Mouse (Mus musculus) MEL (cell line): ENCODE data around the gene Olfr1260. TPM values are rescaled to one million over a fixed set of nuclear protein-coding genes. Genes with fewer than 3 reads are reported as not detected.

Experiments used
- DNase-seq: peaks from one replicate; pipeline ENCODE4 v3.0.0; 2011; ENCODE audit warnings: low read depth, low spot score
- H3K27ac ChIP-seq: 2 replicates; pipeline ENCODE4 v1.5.1; 2012; ENCODE audit warnings: low read depth, mild to moderate bottlenecking, control low read depth, low read length, moderate library complexity; ENCODE audit not compliant: control insufficient read depth
- H3K27me3 ChIP-seq, 2 experiments: fragments of 150-350 bp in 1 of 2; sonication (generic) in 1 of 2; 2 replicates each; pipeline ENCODE4 v1.6.1; 2012; ENCODE audit warnings: low read length in 2 of 2, mild to moderate bottlenecking in 2 of 2, improper control_type of control experiment in 1 of 2, moderate library complexity in 1 of 2; ENCODE audit not compliant: insufficient read depth in 2 of 2, control insufficient read depth in 1 of 2
- H3K36me3 ChIP-seq, 2 experiments: 2 replicates each; pipeline ENCODE4 v1.6.1; 2012 to 2014; ENCODE audit warnings: low read length in 2 of 2, improper control_type of control experiment in 1 of 2, inconsistent platforms in 1 of 2, mild to moderate bottlenecking in 1 of 2; ENCODE audit not compliant: insufficient read depth in 2 of 2, control insufficient read depth in 1 of 2
- H3K4me1 ChIP-seq, 2 experiments: fragments of 150-350 bp in 1 of 2; sonication (generic) in 1 of 2; 2 replicates each; pipeline ENCODE4 v1.6.1; 2012; ENCODE audit warnings: low read length in 2 of 2, improper control_type of control experiment in 1 of 2, mild to moderate bottlenecking in 1 of 2; ENCODE audit not compliant: insufficient read depth in 2 of 2, control insufficient read depth in 1 of 2
- H3K4me3 ChIP-seq, 2 experiments: fragments of 150-350 bp in 1 of 2; sonication (generic) in 1 of 2; 2 replicates each; pipeline ENCODE4 v1.5.1; 2012; ENCODE audit warnings: low read depth in 2 of 2, low read length in 2 of 2, mild to moderate bottlenecking in 2 of 2, moderate library complexity in 2 of 2, control low read depth in 1 of 2, improper control_type of control experiment in 1 of 2; ENCODE audit not compliant: control insufficient read depth in 1 of 2, insufficient read depth in 1 of 2
- H3K79me2 ChIP-seq: 2 replicates; pipeline ENCODE4 v1.6.1; 2012; ENCODE audit warnings: mild to moderate bottlenecking, low read length, moderate library complexity; ENCODE audit not compliant: control insufficient read depth, poor library complexity, insufficient read depth
- H3K9ac ChIP-seq: 2 replicates; pipeline ENCODE4 v1.6.1; 2012; ENCODE audit warnings: low read depth, mild to moderate bottlenecking, control low read depth, low read length, moderate library complexity; ENCODE audit not compliant: control insufficient read depth, poor library complexity, severe bottlenecking
- H3K9me3 ChIP-seq: fragments of 150-350 bp; sonication (generic); replicated peaks from 2 replicates; pipeline ENCODE4 v1.6.1; 2012; ENCODE audit warnings: mild to moderate bottlenecking, low read length, improper control_type of control experiment, moderate library complexity; ENCODE audit not compliant: insufficient read depth
- BHLHE40 ChIP-seq: IDR thresholded peaks from 2 replicates; pipeline ENCODE4 v1.6.1; 2012; ENCODE audit warnings: low read depth, mild to moderate bottlenecking, inconsistent platforms, low read length, improper control_type of control experiment, borderline replicate concordance
- CTCF ChIP-seq, 3 experiments: IDR thresholded peaks in 2 of 3; conservative IDR thresholded peaks in 1 of 3; 2 replicates each; pipeline ENCODE4 v1.5.1; 2011 to 2012; ENCODE audit warnings: low read length in 3 of 3, low read depth in 2 of 3, mild to moderate bottlenecking in 2 of 3, improper control_type of control experiment in 1 of 3, inconsistent platforms in 1 of 3, mixed read lengths in 1 of 3, moderate library complexity in 1 of 3; ENCODE audit not compliant: control insufficient read depth in 1 of 3, insufficient read depth in 1 of 3, poor library complexity in 1 of 3, severe bottlenecking in 1 of 3
- E2F4 ChIP-seq: IDR thresholded peaks from 2 replicates; pipeline ENCODE4 v1.6.1; 2011; ENCODE audit warnings: low read depth, low read length, improper control_type of control experiment, borderline replicate concordance
- EP300 ChIP-seq, 2 experiments: IDR thresholded peaks; 2 replicates each; pipeline ENCODE4 v1.6.1; 2011; ENCODE audit warnings: improper control_type of control experiment in 2 of 2, low read length in 2 of 2, low read depth in 1 of 2, mild to moderate bottlenecking in 1 of 2
- ETS1 ChIP-seq: IDR thresholded peaks from 2 replicates; pipeline ENCODE4 v1.6.1; 2012; ENCODE audit warnings: low read depth, mild to moderate bottlenecking, inconsistent platforms, low read length, improper control_type of control experiment, moderate library complexity
- GABPA ChIP-seq: IDR thresholded peaks from 2 replicates; pipeline ENCODE4 v1.6.1; 2012; ENCODE audit warnings: low read depth, mild to moderate bottlenecking, inconsistent platforms, low read length, improper control_type of control experiment, moderate library complexity
- GATA1 ChIP-seq: IDR thresholded peaks from 2 replicates; pipeline ENCODE4 v1.6.1; 2011; ENCODE audit warnings: low read depth, low read length, improper control_type of control experiment
- HCFC1 ChIP-seq: IDR thresholded peaks from 2 replicates; pipeline ENCODE4 v1.6.1; 2012; ENCODE audit warnings: low read depth, mild to moderate bottlenecking, inconsistent platforms, low read length, improper control_type of control experiment, moderate library complexity
- JUND ChIP-seq: IDR thresholded peaks from 2 replicates; pipeline ENCODE4 v1.6.1; 2011; ENCODE audit warnings: low read depth, mild to moderate bottlenecking, improper control_type of control experiment, low read length
- MEF2A ChIP-seq: IDR thresholded peaks from 2 replicates; pipeline ENCODE4 v1.6.1; 2014; ENCODE audit warnings: low read depth, mild to moderate bottlenecking, inconsistent platforms, low read length, improper control_type of control experiment; ENCODE audit not compliant: poor library complexity, insufficient replicate concordance, severe bottlenecking; ENCODE audit errors: extremely low read depth
- MYC ChIP-seq: IDR thresholded peaks from 2 replicates; pipeline ENCODE4 v1.6.1; 2011; ENCODE audit warnings: low read depth, mild to moderate bottlenecking, low read length, improper control_type of control experiment, moderate library complexity
- POLR2A ChIP-seq, 2 experiments: IDR thresholded peaks; 2 replicates each; pipeline ENCODE4 v1.6.1; 2011 to 2012; ENCODE audit warnings: low read length in 2 of 2, mild to moderate bottlenecking in 2 of 2, control low read depth in 1 of 2, improper control_type of control experiment in 1 of 2, low read depth in 1 of 2, moderate library complexity in 1 of 2; ENCODE audit not compliant: control insufficient read depth in 1 of 2, insufficient read depth in 1 of 2, poor library complexity in 1 of 2
- POLR2AphosphoS2 ChIP-seq: IDR thresholded peaks from 2 replicates; pipeline ENCODE4 v1.6.1; 2011; ENCODE audit warnings: low read length, improper control_type of control experiment
- POLR2AphosphoS5 ChIP-seq: IDR thresholded peaks from 2 replicates; pipeline ENCODE4 v1.6.1; 2012; ENCODE audit warnings: low read depth, borderline replicate concordance, mild to moderate bottlenecking, inconsistent platforms, low read length, moderate library complexity, mixed read lengths
- RAD21 ChIP-seq: IDR thresholded peaks from 2 replicates; pipeline ENCODE4 v1.6.1; 2011; ENCODE audit warnings: mild to moderate bottlenecking, low read depth, low read length, improper control_type of control experiment
- SMC3 ChIP-seq: IDR thresholded peaks from 2 replicates; pipeline ENCODE4 v1.6.1; 2011; ENCODE audit warnings: low read depth, low read length, improper control_type of control experiment
- TAL1 ChIP-seq: IDR thresholded peaks from 2 replicates; pipeline ENCODE4 v1.6.1; 2012; ENCODE audit warnings: mild to moderate bottlenecking, inconsistent platforms, low read length, moderate library complexity, mixed read lengths
- TCF12 ChIP-seq: IDR thresholded peaks from 2 replicates; pipeline ENCODE4 v1.6.1; 2014; ENCODE audit warnings: low read depth, mild to moderate bottlenecking, inconsistent platforms, low read length, improper control_type of control experiment, moderate library complexity
- UBTF ChIP-seq: IDR thresholded peaks from 2 replicates; pipeline ENCODE4 v1.6.1; 2012; ENCODE audit warnings: low read depth, mild to moderate bottlenecking, inconsistent platforms, low read length, improper control_type of control experiment, moderate library complexity, borderline replicate concordance; ENCODE audit not compliant: insufficient read depth
- USF2 ChIP-seq, 2 experiments: IDR thresholded peaks; 2 replicates each; pipeline ENCODE4 v1.6.1; 2011 to 2012; ENCODE audit warnings: improper control_type of control experiment in 2 of 2, low read length in 2 of 2, borderline replicate concordance in 1 of 2, inconsistent platforms in 1 of 2, low read depth in 1 of 2, mild to moderate bottlenecking in 1 of 2; ENCODE audit not compliant: insufficient read depth in 1 of 2
- ZC3H11A ChIP-seq: IDR thresholded peaks from 2 replicates; pipeline ENCODE4 v1.6.1; 2012; ENCODE audit warnings: low read depth, mild to moderate bottlenecking, inconsistent platforms, low read length, improper control_type of control experiment
- polyA plus RNA-seq, 2 experiments: library from polyadenylated mRNA; stranded (reverse) in 1 of 2; unstranded in 1 of 2; fragments of >175 nt in 1 of 2; fragments of >200 nt in 1 of 2; gene quantifications; 2 replicates each; pipeline versions ENCODE4 v1.2.1 to v1.2.4; 2012; ENCODE audit warnings: low replicate concordance in 2 of 2, low read depth in 1 of 2; ENCODE audit not compliant: insufficient read length in 2 of 2, insufficient read depth in 1 of 2, missing spikeins in 1 of 2
- total RNA-seq: library from RNA; depleted of rRNA; stranded (reverse); fragments of 300-350 nt; gene quantifications from 2 replicates; pipeline ENCODE4 v1.2.3, GENCODE M21; 2012; rRNA removed

The Olfr1260 gene
- total RNA-seq (not detected in 2 replicates), polyA plus RNA-seq (not detected)

GRCm38 (mm10) chr2:89974184-89974583, at the start of gene Olfr1260:
Gene Olfr1260 (plus strand): TSS chr2:89974340.
- no peaks in the 10 kb centered on the region for H3K79me2 ChIP-seq
- H3K27ac ChIP-seq = no peak within 1 kb of the TSS
- H3K9me3 ChIP-seq = no peaks in the 10 kb centered on the region
- H3K4me1 ChIP-seq = no peaks in the 10 kb centered on the region
- no peak within 1 kb of the TSS for H3K4me3 ChIP-seq
- TF ChIP-seq ETS1 (no peak), GABPA (no peak), BHLHE40 (no peak), USF2 (IDR thresholded peaks at IDR 0.05; ENCODE audit: borderline replicate concordance in 1 of 2, insufficient read depth in 1 of 2, low read depth in 1 of 2, low read length in 2 of 2) (no peak), TCF12 (no peak), MEF2A (no peak), EP300 (IDR thresholded peaks at IDR 0.05; ENCODE audit: low read depth in 1 of 2, low read length in 2 of 2) (no peak), CTCF (IDR thresholded peaks at IDR 0.05 in 2 of 3, conservative IDR thresholded peaks at IDR 0.05 in 1 of 3; ENCODE audit: control insufficient read depth in 1 of 3, insufficient read depth in 1 of 3, low read depth in 2 of 3, low read length in 3 of 3, poor library complexity in 1 of 3, severe bottlenecking in 1 of 3) (no peak), TAL1 (no peak), GATA1 (no peak)
- no peak within 1 kb of the TSS for H3K9ac ChIP-seq
- no peaks in the 10 kb centered on the region for H3K27me3 ChIP-seq
- H3K36me3 ChIP-seq = no peaks in the 10 kb centered on the region
- DNase-seq = no peak

GRCm38 (mm10) chr2:89927009-89927408, 47.1 kb upstream of the Olfr1260 start, which contains the start of gene Olfr1258:
Gene Olfr1258 (plus strand): TSS chr2:89927309.
- Histone ChIP-seq H3K27ac (no peak within 1 kb of the TSS), H3K36me3 (no peaks in the 10 kb centered on the region), H3K79me2 (no peaks in the 10 kb centered on the region), H3K4me3 (no peak within 1 kb of the TSS), H3K4me1 (no peaks in the 10 kb centered on the region), H3K27me3 (no peaks in the 10 kb centered on the region), H3K9ac (no peak within 1 kb of the TSS), H3K9me3 (no peaks in the 10 kb centered on the region)
- no peak for DNase-seq
- no peak for TF ChIP-seq E2F4
- TF ChIP-seq HCFC1 = no peak
- TF ChIP-seq UBTF = no peak
- TF ChIP-seq ETS1 = no peak
- TF ChIP-seq RAD21 = no peak
- no peak for TF ChIP-seq JUND
- no peak for TF ChIP-seq POLR2A (IDR thresholded peaks at IDR 0.05; ENCODE audit: control insufficient read depth in 1 of 2, insufficient read depth in 1 of 2, low read depth in 1 of 2, low read length in 2 of 2, poor library complexity in 1 of 2)
- TF ChIP-seq TCF12 = no peak
- no peak for TF ChIP-seq POLR2AphosphoS2
- no peak for TF ChIP-seq POLR2AphosphoS5
- TF ChIP-seq ZC3H11A = no peak
- no peak for TF ChIP-seq MYC
- no peak for TF ChIP-seq SMC3
